Mouse (Mus musculus): ENCODE measurements around the gene Psmd5. TPM values are rescaled to one million over a fixed set of nuclear protein-coding genes. Genes with fewer than 3 reads are reported as not detected.
A peak's percentile ranks its signal among the peaks of the same experiment; 100 is the strongest.

The Psmd5 gene
- polyA plus RNA-seq, 1 experiment from 2014 or later, result 104 TPM

- no peak overlapping the region for H3K4me3 ChIP-seq (replicated peaks)
- peaks cover 54% of the 10 kb centered on the region for H3K27me3 ChIP-seq
- H3K27ac ChIP-seq, result no peak overlapping the region
- no peaks in the 10 kb centered on the region for H3K9me3 ChIP-seq
- H3K9ac ChIP-seq (replicated peaks), result no peak overlapping the region
- H3K4me2 ChIP-seq, result no peak overlapping the region
- peaks cover 15% of the 10 kb centered on the region for H3K4me1 ChIP-seq (replicated peaks)
- H3K36me3 ChIP-seq, result no peaks in the 10 kb centered on the region
- 48% methylated on average over 12 of the region's 12 CpGs for WGBS
- ATAC-seq (ENCODE audit: insufficient number of reproducible peaks, insufficient read depth, low FRiP score, low TSS enrichment, low read depth), result no peak
These were observed 32.3 kb upstream of the Psmd5 start for GRCm38 (mm10) chr2:34906861-34907604.

- Histone ChIP-seq H3K27ac (no peak overlapping the region), H3K9ac (replicated peaks) (no peak overlapping the region), H3K4me3 (replicated peaks) (no peak overlapping the region), H3K9me3 (no peaks in the 10 kb centered on the region), H3K36me3 (no peaks in the 10 kb centered on the region), H3K4me2 (no peak overlapping the region), H3K4me1 (replicated peaks) (peaks cover 15% of the 10 kb centered on the region), H3K27me3 (peaks cover 48% of the 10 kb centered on the region)
- 54% methylated on average over 6 of the region's 6 CpGs for WGBS
- ATAC-seq (ENCODE audit: insufficient number of reproducible peaks, insufficient read depth, low FRiP score, low TSS enrichment, low read depth), result no peak
These were observed 31.7 kb upstream of the Psmd5 start for GRCm38 (mm10) chr2:34906426-34906825.

GRCm38 (mm10) chr2:34904849-34905542 is 30.2 kb upstream of the Psmd5 start:
- H3K4me3 ChIP-seq (replicated peaks), result peak overlapping the region; percentile 32
- no peak overlapping the region; the same call in 1 of the 2 replicates for H3K9ac ChIP-seq (replicated peaks)
- peaks cover 15% of the 10 kb centered on the region for H3K4me1 ChIP-seq (replicated peaks)
- H3K9me3 ChIP-seq, result no peaks in the 10 kb centered on the region
- peak overlapping the region; percentile 59 for H3K4me2 ChIP-seq
- H3K27ac ChIP-seq, result no peak overlapping the region
- WGBS, result under 1% methylated on average over 34 of the region's 34 CpGs
- ATAC-seq (ENCODE audit: insufficient number of reproducible peaks, insufficient read depth, low FRiP score, low TSS enrichment, low read depth), result peak; percentile 96
- H3K27me3 ChIP-seq, result peaks cover 34% of the 10 kb centered on the region
- H3K36me3 ChIP-seq, result no peaks in the 10 kb centered on the region

GRCm38 (mm10) chr2:34903652-34904405 is 29.1 kb upstream of the Psmd5 start:
- 67% methylated on average over 4 of the region's 4 CpGs for WGBS

GRCm38 (mm10) chr2:34903191-34903590 is 28.4 kb upstream of the Psmd5 start:
- no peak overlapping the region for H3K9ac ChIP-seq (replicated peaks)
- peaks cover 15% of the 10 kb centered on the region for H3K4me1 ChIP-seq (replicated peaks)
- H3K9me3 ChIP-seq, result no peaks in the 10 kb centered on the region
- no peak overlapping the region for H3K4me3 ChIP-seq (replicated peaks)
- no peak overlapping the region for H3K4me2 ChIP-seq
- H3K27me3 ChIP-seq, result peaks cover 24% of the 10 kb centered on the region
- H3K27ac ChIP-seq, result no peak overlapping the region
- 84% methylated on average over 7 of the region's 7 CpGs for WGBS
- no peak for ATAC-seq (ENCODE audit: insufficient number of reproducible peaks, insufficient read depth, low FRiP score, low TSS enrichment, low read depth)
- H3K36me3 ChIP-seq, result no peaks in the 10 kb centered on the region

More at GRCm38 (mm10) chr2:34903652-34904405, 29.1 kb upstream of the Psmd5 start:
- Histone ChIP-seq H3K4me2 (no peak overlapping the region), H3K4me1 (replicated peaks) (peaks cover 15% of the 10 kb centered on the region), H3K27ac (no peak overlapping the region), H3K27me3 (peaks cover 23% of the 10 kb centered on the region), H3K36me3 (no peaks in the 10 kb centered on the region), H3K9me3 (no peaks in the 10 kb centered on the region), H3K9ac (replicated peaks) (no peak overlapping the region), H3K4me3 (replicated peaks) (no peak overlapping the region)
- no peak for ATAC-seq (ENCODE audit: insufficient number of reproducible peaks, insufficient read depth, low FRiP score, low TSS enrichment, low read depth)

- Histone ChIP-seq H3K27me3 (peaks cover 23% of the 10 kb centered on the region), H3K9me3 (no peaks in the 10 kb centered on the region), H3K27ac (no peak overlapping the region), H3K36me3 (no peaks in the 10 kb centered on the region), H3K4me2 (no peak overlapping the region), H3K4me3 (replicated peaks) (no peak overlapping the region), H3K4me1 (replicated peaks) (peaks cover 15% of the 10 kb centered on the region), H3K9ac (replicated peaks) (no peak overlapping the region)
- WGBS, result 89% methylated on average over 6 of the region's 6 CpGs
- no peak for ATAC-seq (ENCODE audit: insufficient number of reproducible peaks, insufficient read depth, low FRiP score, low TSS enrichment, low read depth)
These were observed 28.0 kb upstream of the Psmd5 start for GRCm38 (mm10) chr2:34902731-34903130.

- H3K9ac ChIP-seq (replicated peaks), result no peak overlapping the region
- H3K4me3 ChIP-seq (replicated peaks), result no peak overlapping the region
- H3K9me3 ChIP-seq, result no peaks in the 10 kb centered on the region
- no peak overlapping the region for H3K4me2 ChIP-seq
- peaks cover 18% of the 10 kb centered on the region for H3K27me3 ChIP-seq
- H3K36me3 ChIP-seq, result no peaks in the 10 kb centered on the region
- no peak overlapping the region for H3K27ac ChIP-seq
- ATAC-seq (ENCODE audit: insufficient number of reproducible peaks, insufficient read depth, low FRiP score, low TSS enrichment, low read depth), result no peak
- WGBS, result 70% methylated on average over 4 of the region's 4 CpGs
- H3K4me1 ChIP-seq (replicated peaks), result peaks cover 15% of the 10 kb centered on the region
These were observed 27.0 kb upstream of the Psmd5 start for GRCm38 (mm10) chr2:34901726-34902125.

GRCm38 (mm10) chr2:34900412-34900811 is 25.6 kb upstream of the Psmd5 start:
- 79% methylated on average over 1 of the region's 1 CpGs for WGBS
- no peak for ATAC-seq (ENCODE audit: insufficient number of reproducible peaks, insufficient read depth, low FRiP score, low TSS enrichment, low read depth)
- no peak overlapping the region for H3K4me2 ChIP-seq
- no peak overlapping the region for H3K9ac ChIP-seq (replicated peaks)
- H3K36me3 ChIP-seq, result no peaks in the 10 kb centered on the region
- H3K27me3 ChIP-seq, result peaks cover 14% of the 10 kb centered on the region
- H3K4me3 ChIP-seq (replicated peaks), result no peak overlapping the region
- no peak overlapping the region for H3K27ac ChIP-seq
- H3K9me3 ChIP-seq, result no peaks in the 10 kb centered on the region
- H3K4me1 ChIP-seq (replicated peaks), result peaks cover 13% of the 10 kb centered on the region

- no peak overlapping the region for H3K4me3 ChIP-seq (replicated peaks)
- no peak overlapping the region for H3K27ac ChIP-seq
- H3K4me1 ChIP-seq (replicated peaks), result peaks cover 10% of the 10 kb centered on the region; the same call in 1 of the 2 replicates
- H3K36me3 ChIP-seq, result no peaks in the 10 kb centered on the region
- no peak for ATAC-seq (ENCODE audit: insufficient number of reproducible peaks, insufficient read depth, low FRiP score, low TSS enrichment, low read depth)
- no peak overlapping the region for H3K9ac ChIP-seq (replicated peaks)
- H3K9me3 ChIP-seq, result no peaks in the 10 kb centered on the region
- H3K4me2 ChIP-seq, result no peak overlapping the region
- H3K27me3 ChIP-seq, result peaks cover 14% of the 10 kb centered on the region
- WGBS, result 77% methylated on average over 11 of the region's 11 CpGs
These were observed 24.9 kb upstream of the Psmd5 start for GRCm38 (mm10) chr2:34899682-34900081.

GRCm38 (mm10) chr2:34897820-34898219 is 23.1 kb upstream of the Psmd5 start:
- Histone ChIP-seq H3K4me3 (replicated peaks) (no peak overlapping the region), H3K27me3 (peaks cover 8% of the 10 kb centered on the region), H3K9ac (replicated peaks) (no peak overlapping the region), H3K27ac (no peak overlapping the region), H3K4me2 (no peak overlapping the region), H3K9me3 (no peaks in the 10 kb centered on the region), H3K36me3 (no peaks in the 10 kb centered on the region), H3K4me1 (replicated peaks) (no peaks in the 10 kb centered on the region)
- 23% methylated on average over 10 of the region's 10 CpGs for WGBS
- ATAC-seq (ENCODE audit: insufficient number of reproducible peaks, insufficient read depth, low FRiP score, low TSS enrichment, low read depth), result no peak

- 78% methylated on average over 17 of the region's 17 CpGs for WGBS
These were observed 22.2 kb upstream of the Psmd5 start for GRCm38 (mm10) chr2:34896821-34897460.

More at GRCm38 (mm10) chr2:34896821-34897460, 22.2 kb upstream of the Psmd5 start:
- no peaks in the 10 kb centered on the region for H3K9me3 ChIP-seq
- H3K9ac ChIP-seq (replicated peaks), result 0 out of 2 replicates have a peak overlapping the region, but pooled peaks have one; percentile 23
- no peak for ATAC-seq (ENCODE audit: insufficient number of reproducible peaks, insufficient read depth, low FRiP score, low TSS enrichment, low read depth)
- H3K4me2 ChIP-seq, result no peak overlapping the region
- no peak overlapping the region for H3K27ac ChIP-seq
- no peaks in the 10 kb centered on the region for H3K4me1 ChIP-seq (replicated peaks)
- no peak overlapping the region for H3K4me3 ChIP-seq (replicated peaks)
- no peaks in the 10 kb centered on the region for H3K36me3 ChIP-seq
- H3K27me3 ChIP-seq, result peaks cover 8% of the 10 kb centered on the region

Data from limb, embryonic 12.5 days (tissue).